Mouse (Mus musculus) hindbrain, embryonic 11.5 days (tissue): Measurements from ENCODE around the gene Rab39. TPM values are rescaled to one million over a fixed set of nuclear protein-coding genes. Genes with fewer than 3 reads are reported as not detected.

ENCODE experiments used
- ATAC-seq: fragments of 200-750 bp; cut with Nextera tagmentation; 2 replicates; pipeline ENCODE4 v1.8.0; 2017; ENCODE audit warnings: mild to moderate bottlenecking, moderate TSS enrichment, moderate library complexity; ENCODE audit not compliant: low FRiP score
- DNase-seq: peaks from one replicate; pipeline ENCODE4 v3.0.0-alpha.2; 2015; ENCODE audit warnings: low spot score
- H3K27ac ChIP-seq: fragments of 300-500 bp; sonication (generic); 2 replicates; pipeline ENCODE4 v1.5.1; 2014; ENCODE audit warnings: mild to moderate bottlenecking, low read depth, low read length
- H3K27me3 ChIP-seq: fragments of 300-500 bp; sonication (generic); 2 replicates; pipeline ENCODE4 v1.6.1; 2014; ENCODE audit warnings: mild to moderate bottlenecking, low read length, moderate library complexity, mixed read lengths; ENCODE audit not compliant: control insufficient read depth, insufficient read depth
- H3K36me3 ChIP-seq: fragments of 300-500 bp; sonication (generic); 2 replicates; pipeline ENCODE4 v1.6.1; 2014; ENCODE audit warnings: mild to moderate bottlenecking, low read length, moderate library complexity, mixed read lengths; ENCODE audit not compliant: control insufficient read depth, insufficient read depth
- H3K4me1 ChIP-seq: fragments of 300-500 bp; sonication (generic); replicated peaks from 2 replicates; pipeline ENCODE4 v1.6.1; 2014; ENCODE audit warnings: low read length, mixed read lengths; ENCODE audit not compliant: control insufficient read depth, insufficient read depth
- H3K4me2 ChIP-seq: fragments of 300-500 bp; sonication (generic); replicated peaks from 2 replicates; pipeline ENCODE4 v1.6.1; 2014; ENCODE audit warnings: mild to moderate bottlenecking, low read depth, low read length
- H3K4me3 ChIP-seq: fragments of 300-500 bp; sonication (generic); 2 replicates; pipeline ENCODE4 v1.5.1; 2014; ENCODE audit warnings: low read depth, low read length
- H3K9ac ChIP-seq: fragments of 300-500 bp; sonication (generic); 2 replicates; pipeline ENCODE4 v1.6.1; 2014; ENCODE audit warnings: low read depth, low read length
- H3K9me3 ChIP-seq: fragments of 300-500 bp; sonication (generic); 2 replicates; pipeline ENCODE4 v1.6.1; 2016; ENCODE audit warnings: low read length; ENCODE audit not compliant: control insufficient read depth
- WGBS: fragments of 180-500 bp; shearing (Covaris S2); extraction: QIAGEN DNeasy Blood & Tissue Kit; methylation state at CpG from one replicate; pipeline ENCODE4 v1.1.7; 2014; 5-methylcytosine and 5-hydroxymethylcytosine counted together
- polyA plus RNA-seq: library from polyadenylated mRNA; unstranded; fragments of >200 nt; fragmentation: Nextera tagmentation; extraction: Ambion mirVana; gene quantifications from 2 replicates; pipeline ENCODE4 v1.2.1, GENCODE M21; 2014

Gene Rab39
- polyA plus RNA-seq, 1 experiment from 2014 or later = 4.6 TPM

GRCm38 (mm10) chr9:53665428-53665827 is 40.6 kb downstream of the Rab39 start:
- H3K36me3 ChIP-seq = no peaks in the 10 kb centered on the region
- no peak for ATAC-seq
- H3K4me2 ChIP-seq = peak overlapping the region; percentile 73; the same call in 1 of the 2 replicates
- no peak for DNase-seq
- no peak overlapping the region for H3K4me3 ChIP-seq
- H3K9me3 ChIP-seq = no peaks in the 10 kb centered on the region
- H3K4me1 ChIP-seq = no peaks in the 10 kb centered on the region
- no peak overlapping the region for H3K9ac ChIP-seq
- H3K27me3 ChIP-seq = no peaks in the 10 kb centered on the region
- H3K27ac ChIP-seq = no peak overlapping the region

DNA sequence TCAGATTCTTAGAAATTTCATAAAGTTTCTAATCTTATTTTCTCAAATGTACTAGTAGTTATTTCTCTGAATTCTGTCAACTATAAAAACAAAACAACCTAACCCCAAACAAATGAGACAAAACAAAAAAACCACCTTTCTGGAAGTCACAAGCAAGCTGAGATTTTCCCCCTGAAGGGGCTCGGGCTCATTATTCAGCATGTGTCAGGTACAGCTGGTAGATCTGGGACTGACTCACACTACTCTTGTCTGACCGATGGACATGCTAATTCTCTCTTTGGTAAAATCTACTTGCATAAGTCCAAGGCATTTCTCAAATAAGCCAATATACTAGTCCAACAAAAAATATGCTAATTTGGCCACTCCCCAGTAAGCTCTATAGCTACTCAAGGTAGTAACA is 41.2 kb downstream of the Rab39 start:
- H3K27me3 ChIP-seq = no peaks in the 10 kb centered on the region
- no peaks in the 10 kb centered on the region for H3K9me3 ChIP-seq
- no peak for ATAC-seq
- no peaks in the 10 kb centered on the region for H3K4me1 ChIP-seq
- no peaks in the 10 kb centered on the region for H3K36me3 ChIP-seq
- H3K4me2 ChIP-seq = no peak overlapping the region
- no peak for DNase-seq
- 79% methylated on average over 2 of the region's 2 CpGs for WGBS
- no peak overlapping the region for H3K27ac ChIP-seq
- H3K4me3 ChIP-seq = no peak overlapping the region
- no peak overlapping the region for H3K9ac ChIP-seq

GRCm38 (mm10) chr9:53634796-53635195 is 71.2 kb downstream of the Rab39 start:
- Histone ChIP-seq H3K4me1 (no peaks in the 10 kb centered on the region), H3K27ac (no peak overlapping the region), H3K4me2 (no peak overlapping the region), H3K27me3 (no peaks in the 10 kb centered on the region), H3K36me3 (peaks cover 3% of the 10 kb centered on the region; the same call in 1 of the 2 replicates), H3K9ac (no peak overlapping the region), H3K4me3 (no peak overlapping the region), H3K9me3 (no peaks in the 10 kb centered on the region)
- DNase-seq = no peak
- WGBS = 94% methylated on average over 6 of the region's 6 CpGs
- ATAC-seq = no peak

Other genes with a start within 250 kb of the Rab39 start
- gene Atm, start 169.5 kb downstream of the Rab39 start, polyA plus RNA-seq = 17.9 and 23.3 TPM in 2 replicates
- 20.3 and 21.3 TPM in 2 replicates for gene Npat, start 169.2 kb downstream of the Rab39 start, polyA plus RNA-seq
- 61.9 and 67.4 TPM in 2 replicates for gene Acat1, start 95.8 kb downstream of the Rab39 start, polyA plus RNA-seq
- gene Cul5, start 36.2 kb downstream of the Rab39 start, polyA plus RNA-seq = 50.2 and 54.3 TPM in 2 replicates
- gene Slc35f2, start 65.3 kb upstream of the Rab39 start, polyA plus RNA-seq = 2.1 and 3.3 TPM in 2 replicates
- gene Sln, start 143.9 kb upstream of the Rab39 start, polyA plus RNA-seq = 1.1 and 2.1 TPM in 2 replicates